Mouse (Mus musculus) lung, embryonic 16.5 days (tissue): ENCODE measurements around the gene Mus81. TPM values are rescaled to one million over a fixed set of nuclear protein-coding genes. Genes with fewer than 3 reads are reported as not detected.

ENCODE experiments used
- ATAC-seq: fragments of 200-750 bp; cut with Nextera tagmentation; 2 replicates; pipeline ENCODE4 v1.8.0; 2017; ENCODE audit warnings: low read depth, mild to moderate bottlenecking, moderate library complexity
- H3K27ac ChIP-seq: fragments of 300-500 bp; sonication (generic); 2 replicates; pipeline ENCODE4 v1.5.1; 2014; ENCODE audit warnings: mild to moderate bottlenecking, control low read depth, low read length
- H3K27me3 ChIP-seq: fragments of 300-500 bp; sonication (generic); 2 replicates; pipeline ENCODE4 v1.6.1; 2014; ENCODE audit warnings: low read depth, low read length, mixed read lengths; ENCODE audit not compliant: control insufficient read depth, insufficient read depth
- H3K36me3 ChIP-seq: fragments of 300-500 bp; sonication (generic); 2 replicates; pipeline ENCODE4 v1.6.1; 2014; ENCODE audit warnings: low read length; ENCODE audit not compliant: control insufficient read depth, insufficient read depth
- H3K4me1 ChIP-seq: fragments of 300-500 bp; sonication (generic); replicated peaks from 2 replicates; pipeline ENCODE4 v1.6.1; 2014; ENCODE audit warnings: low read length, mixed read lengths; ENCODE audit not compliant: control insufficient read depth, insufficient read depth
- H3K4me2 ChIP-seq: fragments of 300-500 bp; sonication (generic); 2 replicates; pipeline ENCODE4 v1.6.1; 2014; ENCODE audit warnings: low read depth, low read length, control low read depth
- H3K4me3 ChIP-seq: fragments of 300-500 bp; sonication (generic); 2 replicates; pipeline ENCODE4 v1.5.1; 2014; ENCODE audit warnings: mild to moderate bottlenecking, low read length, control low read depth
- H3K9ac ChIP-seq: fragments of 300-500 bp; sonication (generic); 2 replicates; pipeline ENCODE4 v1.6.1; 2014; ENCODE audit warnings: low read length, control low read depth
- H3K9me3 ChIP-seq: fragments of 300-500 bp; sonication (generic); 2 replicates; pipeline ENCODE4 v1.6.1; 2016; ENCODE audit warnings: low read length; ENCODE audit not compliant: control insufficient read depth
- WGBS: fragments of 180-500 bp; shearing (Covaris S2); extraction: QIAGEN DNeasy Blood & Tissue Kit; methylation state at CpG from one replicate; pipeline ENCODE4 v1.1.7; 2014; 5-methylcytosine and 5-hydroxymethylcytosine counted together
- polyA plus RNA-seq: library from polyadenylated mRNA; unstranded; fragments of >200 nt; fragmentation: Nextera tagmentation; extraction: Ambion mirVana; gene quantifications from 2 replicates; pipeline ENCODE4 v1.2.1, GENCODE M21; 2015

Mus81 gene
- polyA plus RNA-seq, 1 experiment from 2014 or later: 45.7 TPM

- peak overlapping the region; percentile 81 for H3K9ac ChIP-seq
- H3K4me3 ChIP-seq: peak overlapping the region; percentile 62
- peak overlapping the region; percentile 89 for H3K27ac ChIP-seq
- WGBS: 12% methylated on average over 13 of the region's 13 CpGs
- no peaks in the 10 kb centered on the region for H3K27me3 ChIP-seq
- peaks cover 13% of the 10 kb centered on the region for H3K36me3 ChIP-seq
- H3K4me2 ChIP-seq: peak overlapping the region; percentile 75
- peaks cover 16% of the 10 kb centered on the region for H3K4me1 ChIP-seq
- no peak; the same call in 1 of the 2 replicates for ATAC-seq
- H3K9me3 ChIP-seq: no peaks in the 10 kb centered on the region
These were observed 13.0 kb downstream of the Mus81 start for GRCm38 (mm10) chr19:5475069-5475714.

DNA sequence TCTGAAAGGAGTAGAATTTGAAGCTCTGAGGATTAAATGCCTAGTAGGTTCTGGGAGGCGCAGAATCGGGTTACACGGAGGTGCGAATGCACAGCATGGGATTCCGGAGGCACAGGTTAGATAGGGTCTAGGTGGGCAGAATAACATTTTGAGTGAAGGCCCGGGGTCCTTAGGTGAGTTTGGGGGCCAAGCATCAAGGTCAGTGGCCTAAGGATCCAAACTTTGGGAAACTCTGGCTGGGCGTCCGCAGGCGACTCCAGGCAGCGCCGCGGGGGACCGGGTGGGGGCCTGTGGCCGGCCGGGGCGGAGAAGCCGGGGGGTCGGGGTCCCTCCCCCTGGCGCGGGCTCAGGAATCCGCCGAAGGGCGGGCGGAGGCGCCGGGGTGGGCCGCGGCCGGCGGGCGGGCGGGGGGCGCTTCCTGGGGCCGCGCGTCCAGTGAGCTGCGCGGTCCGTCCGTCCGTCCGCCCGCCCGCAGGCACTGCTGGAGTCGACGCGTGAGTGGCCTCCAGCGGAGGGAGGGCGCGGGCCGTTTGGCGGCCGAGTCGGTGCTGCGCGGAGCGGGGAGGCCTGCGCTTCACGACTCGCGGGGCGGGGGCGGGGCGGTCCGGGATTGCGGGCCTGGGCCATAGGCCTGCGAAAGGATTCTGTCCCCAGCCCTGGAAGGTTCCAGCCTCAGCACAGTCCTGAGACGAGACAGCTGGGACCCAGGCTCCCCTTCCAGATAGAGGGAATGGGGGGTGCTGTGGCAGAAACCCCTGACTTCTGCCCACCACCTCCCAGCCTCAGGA lies 13.7 kb downstream of the Mus81 start:
- peak; percentile 71 for ATAC-seq
- peaks cover 16% of the 10 kb centered on the region for H3K4me1 ChIP-seq
- peak overlapping the region; percentile 62 for H3K4me3 ChIP-seq
- no peaks in the 10 kb centered on the region for H3K27me3 ChIP-seq
- peak overlapping the region; percentile 81 for H3K9ac ChIP-seq
- 1% methylated on average over 50 of the region's 68 CpGs for whole genome bisulfite sequencing
- H3K4me2 ChIP-seq: peak overlapping the region; percentile 75
- H3K9me3 ChIP-seq: no peaks in the 10 kb centered on the region
- H3K27ac ChIP-seq: peak overlapping the region; percentile 89
- H3K36me3 ChIP-seq: peaks cover 8% of the 10 kb centered on the region

GRCm38 (mm10) chr19:5473720-5474119 lies 14.5 kb downstream of the Mus81 start, which contains the start of gene Efemp2:
TSS of gene Efemp2 (plus strand) at chr19:5473954.
- peak within 1 kb of the TSS; percentile 89 for H3K27ac ChIP-seq
- peaks cover 1% of the 10 kb centered on the region; the same call in 1 of the 2 replicates for H3K36me3 ChIP-seq
- H3K27me3 ChIP-seq: no peaks in the 10 kb centered on the region
- no peaks in the 10 kb centered on the region for H3K9me3 ChIP-seq
- H3K4me3 ChIP-seq: peak within 1 kb of the TSS; percentile 62
- peaks cover 16% of the 10 kb centered on the region for H3K4me1 ChIP-seq
- WGBS: 2% methylated on average over 22 of the region's 22 CpGs
- peak within 1 kb of the TSS; percentile 75 for H3K4me2 ChIP-seq
- peak; percentile 84 for ATAC-seq
- peak within 1 kb of the TSS; percentile 81 for H3K9ac ChIP-seq

GRCm38 (mm10) chr19:5472857-5473256 lies 15.3 kb downstream of the Mus81 start:
- no peak overlapping the region for H3K9ac ChIP-seq
- no peaks in the 10 kb centered on the region for H3K9me3 ChIP-seq
- H3K4me2 ChIP-seq: no peak overlapping the region
- H3K4me3 ChIP-seq: no peak overlapping the region
- H3K36me3 ChIP-seq: no peaks in the 10 kb centered on the region
- 73% methylated on average over 3 of the region's 3 CpGs for WGBS
- no peak overlapping the region for H3K27ac ChIP-seq
- H3K4me1 ChIP-seq: peaks cover 16% of the 10 kb centered on the region
- no peaks in the 10 kb centered on the region for H3K27me3 ChIP-seq
- ATAC-seq: no peak

DNA sequence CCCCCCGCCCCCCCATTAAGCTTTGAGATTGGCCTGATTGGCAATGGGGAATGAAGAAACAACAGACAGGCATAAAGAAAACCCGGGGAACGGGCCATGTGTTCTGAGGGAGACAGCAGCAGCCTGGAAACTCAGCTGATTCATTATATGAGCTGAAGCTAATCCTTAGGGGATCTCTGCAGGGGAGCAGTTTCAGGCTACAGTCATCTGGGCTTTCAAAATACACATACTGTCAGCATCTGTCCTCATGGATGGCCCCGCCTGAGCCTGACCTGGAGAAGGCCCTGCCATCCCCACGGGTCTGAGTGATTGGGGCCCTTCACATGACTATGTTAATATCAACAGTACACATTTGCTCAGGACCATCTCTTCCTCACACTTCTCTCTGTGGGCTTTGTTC lies 16.4 kb downstream of the Mus81 start:
- peaks cover 16% of the 10 kb centered on the region for H3K4me1 ChIP-seq
- no peak overlapping the region for H3K9ac ChIP-seq
- no peak overlapping the region for H3K4me2 ChIP-seq
- 47% methylated on average over 5 of the region's 5 CpGs for WGBS
- no peak for ATAC-seq
- no peaks in the 10 kb centered on the region for H3K9me3 ChIP-seq
- H3K27ac ChIP-seq: no peak overlapping the region
- no peak overlapping the region for H3K4me3 ChIP-seq
- no peaks in the 10 kb centered on the region for H3K27me3 ChIP-seq
- peaks cover 6% of the 10 kb centered on the region for H3K36me3 ChIP-seq

- no peak within 1 kb of the TSS for H3K4me3 ChIP-seq
- no peak within 1 kb of the TSS for H3K9ac ChIP-seq
- no peak within 1 kb of the TSS for H3K27ac ChIP-seq
- peaks cover 9% of the 10 kb centered on the region for H3K4me1 ChIP-seq
- H3K27me3 ChIP-seq: no peaks in the 10 kb centered on the region
- ATAC-seq: no peak
- WGBS: 45% methylated on average over 5 of the region's 5 CpGs
- peaks cover 22% of the 10 kb centered on the region for H3K36me3 ChIP-seq
- no peak within 1 kb of the TSS for H3K4me2 ChIP-seq
- H3K9me3 ChIP-seq: no peaks in the 10 kb centered on the region
These were observed 19.8 kb downstream of the Mus81 start, which contains the start of gene Ctsw for GRCm38 (mm10) chr19:5468374-5468773. TSS of gene Ctsw (minus strand) at chr19:5468507.

DNA sequence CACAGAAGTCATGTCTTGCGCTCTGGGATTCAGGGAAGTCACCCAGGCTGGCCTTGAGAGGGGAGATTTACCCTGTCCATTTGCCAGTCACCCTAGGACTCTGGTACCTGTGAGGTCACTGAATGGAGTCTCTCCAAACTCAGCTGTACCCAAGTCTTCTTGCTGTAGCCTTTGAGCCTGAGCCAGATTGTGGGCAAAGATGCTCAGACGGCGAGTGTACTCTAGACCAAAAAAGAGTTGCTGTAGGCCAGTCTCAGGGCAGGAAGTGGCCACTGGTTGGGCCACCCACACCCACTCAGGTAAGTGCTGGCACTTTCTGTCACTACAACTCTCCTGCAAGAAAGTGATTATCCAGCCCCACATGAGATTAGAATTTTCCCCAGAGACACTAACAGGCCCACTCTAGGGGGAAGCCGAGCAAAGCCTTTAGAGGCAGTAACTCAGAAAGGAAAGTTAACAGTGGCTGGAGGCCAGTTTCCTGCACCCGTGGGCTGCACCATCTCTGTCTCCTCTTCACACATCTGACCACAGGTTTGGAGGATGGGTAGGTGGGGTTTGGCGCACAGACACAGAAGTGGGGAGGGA lies 21.2 kb downstream of the Mus81 start:
- WGBS: 90% methylated on average over 6 of the region's 6 CpGs
- H3K9ac ChIP-seq: no peak overlapping the region

DNA sequence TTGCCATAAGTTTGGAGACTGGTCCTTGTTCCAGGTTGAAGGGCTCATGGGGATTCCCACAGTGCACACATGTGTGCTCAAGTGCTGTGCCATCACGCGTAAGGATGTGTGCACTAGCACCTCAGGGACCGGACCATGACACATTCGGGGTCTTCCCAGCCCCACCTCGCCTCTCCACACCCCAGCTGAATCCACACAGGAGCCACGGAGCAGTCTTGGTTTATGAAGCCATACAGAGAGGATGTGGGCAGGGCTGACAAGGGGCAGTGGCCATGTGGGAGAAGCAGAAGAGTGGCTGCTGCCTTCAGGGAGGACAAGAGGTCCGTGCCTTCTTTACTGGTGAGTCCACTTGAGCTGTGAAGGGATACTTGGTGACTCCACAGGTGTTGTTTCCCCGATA lies 23.2 kb downstream of the Mus81 start:
- Histone ChIP-seq H3K9ac (no peak overlapping the region), H3K4me3 (no peak overlapping the region), H3K27ac (no peak overlapping the region), H3K4me1 (peaks cover 19% of the 10 kb centered on the region), H3K36me3 (peaks cover 25% of the 10 kb centered on the region), H3K4me2 (no peak overlapping the region), H3K9me3 (no peaks in the 10 kb centered on the region), H3K27me3 (no peaks in the 10 kb centered on the region)
- no peak for ATAC-seq
- WGBS: 91% methylated on average over 8 of the region's 8 CpGs

More for the DNA sequence above, 21.2 kb downstream of the Mus81 start:
- Histone ChIP-seq H3K4me3 (no peak overlapping the region), H3K4me2 (no peak overlapping the region), H3K9me3 (no peaks in the 10 kb centered on the region), H3K36me3 (peaks cover 25% of the 10 kb centered on the region), H3K27ac (no peak overlapping the region), H3K4me1 (peaks cover 9% of the 10 kb centered on the region), H3K27me3 (no peaks in the 10 kb centered on the region)
- ATAC-seq: no peak
